Mouse (Mus musculus) forebrain, postnatal 0 days (tissue): ENCODE measurements around the gene Slc25a39. TPM values are rescaled to one million over a fixed set of nuclear protein-coding genes. Genes with fewer than 3 reads are reported as not detected.

Experiments used
- ATAC-seq: fragments of 200-750 bp; cut with Nextera tagmentation; 2 replicates; pipeline ENCODE4 v1.8.0; 2017; ENCODE audit warnings: mild to moderate bottlenecking, moderate library complexity
- DNase-seq: peaks from one replicate; pipeline ENCODE4 v3.0.0-alpha.2; 2015
- H3K27ac ChIP-seq: fragments of 300-500 bp; sonication (generic); 2 replicates; pipeline ENCODE4 v1.5.1; 2014; ENCODE audit warnings: low read depth, mild to moderate bottlenecking, antibody characterized with exemption, low read length, moderate library complexity, mixed read lengths
- H3K27me3 ChIP-seq: fragments of 300-500 bp; sonication (generic); 2 replicates; pipeline ENCODE4 v1.6.1; 2014; ENCODE audit warnings: mild to moderate bottlenecking, low read length, mixed read lengths; ENCODE audit not compliant: insufficient read depth
- H3K36me3 ChIP-seq: fragments of 300-500 bp; sonication (generic); 2 replicates; pipeline ENCODE4 v1.6.1; 2014; ENCODE audit warnings: mild to moderate bottlenecking, moderate library complexity; ENCODE audit not compliant: insufficient read depth
- H3K4me1 ChIP-seq: fragments of 300-500 bp; sonication (generic); 2 replicates; pipeline ENCODE4 v1.6.1; 2014; ENCODE audit warnings: antibody characterized with exemption; ENCODE audit not compliant: insufficient read depth
- H3K4me2 ChIP-seq: fragments of 300-500 bp; sonication (generic); 2 replicates; pipeline ENCODE4 v1.6.1; 2014; ENCODE audit warnings: low read depth, mild to moderate bottlenecking, moderate library complexity
- H3K4me3 ChIP-seq: fragments of 300-500 bp; sonication (generic); 2 replicates; pipeline ENCODE4 v1.5.1; 2014; ENCODE audit warnings: low read depth, low read length, mixed read lengths
- H3K9ac ChIP-seq: fragments of 300-500 bp; sonication (generic); 2 replicates; pipeline ENCODE4 v1.6.1; 2014; ENCODE audit warnings: mild to moderate bottlenecking
- H3K9me3 ChIP-seq: fragments of 300-500 bp; sonication (generic); 2 replicates; pipeline ENCODE4 v1.6.1; 2016; ENCODE audit warnings: low read length
- CTCF ChIP-seq: sonication (generic); IDR thresholded peaks from 2 replicates; pipeline ENCODE4 v1.5.1; 2016; ENCODE audit warnings: antibody characterized with exemption, control low read depth, low read depth
- WGBS: fragments of 180-500 bp; shearing (Covaris S2); extraction: QIAGEN DNeasy Blood & Tissue Kit; methylation state at CpG from one replicate; pipeline ENCODE4 v1.1.7; 2014; 5-methylcytosine and 5-hydroxymethylcytosine counted together
- polyA plus RNA-seq: library from polyadenylated mRNA; unstranded; fragments of >200 nt; fragmentation: Nextera tagmentation; extraction: Ambion mirVana; gene quantifications from 2 replicates; pipeline ENCODE4 v1.2.1, GENCODE M21; 2015
- total RNA-seq: library from RNA; depleted of rRNA; stranded (reverse); fragments of >200 nt; gene quantifications from 2 replicates; pipeline ENCODE4 v1.2.3, GENCODE M21; 2014

The Slc25a39 gene
- total and polyA plus RNA-seq, 2 experiments from 2014 or later = 114 to 129 TPM

DNA sequence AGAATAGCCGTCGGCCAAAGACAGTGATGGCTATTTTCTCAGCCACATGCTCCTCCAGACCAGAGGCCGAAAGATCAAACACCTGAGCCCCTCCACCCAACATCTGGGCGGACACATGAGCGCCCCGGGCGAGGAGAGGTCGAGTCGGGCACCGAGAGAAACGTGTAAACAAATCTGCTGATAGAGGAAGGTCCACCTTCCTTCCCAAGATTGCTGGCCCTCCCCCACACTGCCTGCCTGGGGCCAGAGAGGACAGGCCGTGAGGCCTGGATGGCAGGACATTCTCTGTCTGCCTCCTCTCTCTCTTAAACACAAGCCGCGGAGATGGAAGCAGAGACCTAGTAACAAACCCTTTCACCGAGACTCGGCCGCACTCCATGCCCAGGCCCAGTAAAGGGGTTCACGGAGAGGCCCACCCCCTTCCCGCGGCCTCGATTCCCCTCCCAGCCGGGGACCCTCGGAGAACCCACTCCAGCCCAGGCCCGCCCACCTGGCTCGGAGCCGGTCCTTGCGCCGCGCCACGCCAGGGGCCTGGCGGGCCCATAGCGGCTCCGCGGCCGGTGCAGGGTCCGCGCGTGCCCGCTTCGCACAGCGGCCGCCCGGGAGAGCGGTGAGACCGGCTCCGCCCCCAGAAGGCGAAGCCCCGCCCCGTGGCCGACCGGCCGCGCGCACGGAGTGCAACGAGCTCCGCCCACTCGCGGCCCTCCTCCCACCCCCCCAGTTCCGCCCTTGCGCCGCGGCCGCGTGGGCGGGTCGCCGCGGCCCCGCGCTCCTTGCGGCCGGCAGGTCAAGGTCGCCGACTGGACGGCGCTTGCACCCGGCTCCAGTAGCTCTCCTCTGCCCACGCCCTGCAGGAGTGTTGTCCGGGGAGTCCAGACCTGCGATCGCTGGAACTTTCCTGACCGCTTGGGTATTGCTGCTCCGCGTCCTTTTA lies 579 bp downstream of the Slc25a39 start:
- Histone ChIP-seq H3K9me3 (no peaks in the 10 kb centered on the region), H3K27ac (peak overlapping the region; percentile 77), H3K4me1 (peaks cover 10% of the 10 kb centered on the region; the same call in 1 of the 2 replicates), H3K4me3 (peak overlapping the region; percentile 66), H3K36me3 (peaks cover 18% of the 10 kb centered on the region), H3K9ac (peak overlapping the region; percentile 76), H3K27me3 (no peaks in the 10 kb centered on the region), H3K4me2 (peak overlapping the region; percentile 97)
- 6% methylated on average over 74 of the region's 85 CpGs for WGBS
- DNase-seq (peak; percentile 89), ATAC-seq (peak; percentile 57)
- TF ChIP-seq CTCF = no peak

DNA sequence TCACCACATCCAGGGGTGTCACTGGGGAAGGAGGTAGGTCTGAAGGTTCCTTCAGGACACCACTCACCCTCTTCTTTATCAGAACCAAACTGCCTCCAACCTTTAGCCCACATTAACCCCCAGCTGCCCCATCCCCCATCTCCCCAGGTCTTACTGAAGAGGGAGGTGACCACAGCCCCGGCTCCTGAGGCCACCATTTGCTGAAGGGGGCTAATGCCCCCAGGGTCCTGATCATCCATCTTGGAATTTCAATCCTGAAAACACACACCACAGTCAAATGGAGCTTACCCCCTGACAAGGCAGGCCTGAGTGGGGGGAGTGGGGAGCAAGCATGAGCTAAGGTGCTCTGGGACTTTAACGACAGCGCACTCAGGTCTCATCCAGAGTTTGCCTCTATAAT lies 1.3 kb downstream of the Slc25a39 start:
- Histone ChIP-seq H3K9me3 (no peaks in the 10 kb centered on the region), H3K4me3 (peak overlapping the region; percentile 66), H3K9ac (peak overlapping the region; percentile 76), H3K4me1 (peaks cover 10% of the 10 kb centered on the region; the same call in 1 of the 2 replicates), H3K27ac (no peak overlapping the region), H3K27me3 (no peaks in the 10 kb centered on the region), H3K4me2 (peak overlapping the region; percentile 97), H3K36me3 (peaks cover 26% of the 10 kb centered on the region)
- TF ChIP-seq CTCF = no peak
- no peak for DNase-seq
- 12% methylated on average over 3 of the region's 3 CpGs for whole genome bisulfite sequencing
- ATAC-seq = no peak

DNA sequence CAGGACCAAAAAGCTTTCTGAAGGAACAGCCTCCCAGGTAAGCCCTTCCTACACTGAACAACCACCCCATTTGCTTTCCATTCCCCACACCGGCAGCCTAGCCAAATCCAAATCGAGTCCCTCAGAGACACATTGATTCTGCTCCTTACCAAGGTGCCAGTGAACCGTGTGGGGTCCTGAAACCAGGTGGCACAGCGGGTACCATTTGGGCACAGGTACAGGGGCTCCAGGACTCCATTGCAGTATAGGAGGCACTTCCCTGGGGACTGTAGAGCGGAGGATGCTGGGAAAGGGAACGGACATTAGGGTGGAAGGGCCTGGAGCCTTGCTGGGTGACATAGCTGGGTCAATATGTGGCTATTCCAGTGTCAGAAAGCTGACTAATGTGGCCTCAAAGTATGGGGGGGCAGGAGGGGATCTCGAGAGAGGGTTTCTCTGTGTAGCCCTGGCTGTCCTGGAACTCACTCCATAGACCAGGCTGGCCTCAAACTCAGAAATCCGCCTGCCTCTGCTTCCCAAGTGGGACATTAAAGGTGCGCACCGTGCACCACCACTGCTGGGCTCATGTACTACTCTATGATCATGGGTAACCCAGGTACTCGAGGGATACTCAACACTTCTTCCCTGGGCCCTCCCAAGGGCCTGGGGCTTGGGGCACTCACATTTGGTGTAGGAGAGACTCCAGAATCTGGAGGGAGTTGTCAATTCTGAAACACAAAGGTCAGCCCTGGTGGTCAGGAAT lies 2.0 kb downstream of the Slc25a39 start:
- Histone ChIP-seq H3K27ac (no peak overlapping the region), H3K9ac (peak overlapping the region; percentile 76; the same call in 1 of the 2 replicates), H3K4me1 (peaks cover 10% of the 10 kb centered on the region; the same call in 1 of the 2 replicates), H3K27me3 (no peaks in the 10 kb centered on the region), H3K9me3 (no peaks in the 10 kb centered on the region), H3K4me2 (peak overlapping the region; percentile 97; the same call in 1 of the 2 replicates), H3K4me3 (no peak overlapping the region; the same call in 1 of the 2 replicates), H3K36me3 (peaks cover 33% of the 10 kb centered on the region)
- 86% methylated on average over 11 of the region's 11 CpGs for WGBS
- no peak for DNase-seq
- TF ChIP-seq CTCF = no peak
- ATAC-seq = no peak

GRCm38 (mm10) chr11:102404161-102405010 lies 3.4 kb downstream of the Slc25a39 start:
- DNase-seq (no peak), ATAC-seq (no peak)
- Histone ChIP-seq H3K27ac (no peak overlapping the region), H3K9me3 (no peaks in the 10 kb centered on the region), H3K9ac (no peak overlapping the region), H3K27me3 (no peaks in the 10 kb centered on the region), H3K4me1 (peaks cover 10% of the 10 kb centered on the region; the same call in 1 of the 2 replicates), H3K4me2 (no peak overlapping the region), H3K36me3 (peaks cover 44% of the 10 kb centered on the region), H3K4me3 (no peak overlapping the region)
- WGBS = 85% methylated on average over 18 of the region's 18 CpGs
- no peak for TF ChIP-seq CTCF

DNA sequence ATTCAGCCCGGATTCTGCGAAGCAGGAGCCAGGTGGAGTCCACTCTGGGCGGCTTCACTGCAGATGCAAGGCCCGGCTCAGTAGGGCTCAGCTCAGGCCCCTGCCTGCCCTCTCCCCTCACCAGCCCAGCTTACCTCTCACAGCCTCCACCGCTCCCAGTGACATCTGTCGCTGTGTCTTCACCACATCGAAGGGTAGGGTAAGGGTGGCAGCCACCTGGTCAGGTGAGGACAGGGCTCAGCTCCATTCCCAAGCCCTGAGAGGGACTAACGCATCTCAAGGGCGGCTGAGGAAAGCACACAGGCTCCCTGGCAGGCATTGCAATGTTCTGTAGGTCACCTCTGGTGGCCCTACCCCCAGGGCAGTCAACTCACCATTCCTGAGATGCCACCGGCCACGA lies 4.1 kb downstream of the Slc25a39 start:
- H3K27ac ChIP-seq = no peak overlapping the region
- no peak overlapping the region for H3K4me2 ChIP-seq
- TF ChIP-seq CTCF = no peak
- 95% methylated on average over 11 of the region's 11 CpGs for WGBS
- peaks cover 51% of the 10 kb centered on the region for H3K36me3 ChIP-seq
- H3K9ac ChIP-seq = no peak overlapping the region
- peaks cover 10% of the 10 kb centered on the region; the same call in 1 of the 2 replicates for H3K4me1 ChIP-seq
- H3K27me3 ChIP-seq = no peaks in the 10 kb centered on the region
- H3K9me3 ChIP-seq = no peaks in the 10 kb centered on the region
- no peak for ATAC-seq
- H3K4me3 ChIP-seq = no peak overlapping the region
- DNase-seq = no peak

- H3K36me3 ChIP-seq = peaks cover 57% of the 10 kb centered on the region
- H3K9me3 ChIP-seq = no peaks in the 10 kb centered on the region
- ATAC-seq (no peak), DNase-seq (no peak)
- no peak overlapping the region for H3K9ac ChIP-seq
- peaks cover 12% of the 10 kb centered on the region; the same call in 1 of the 2 replicates for H3K4me1 ChIP-seq
- H3K4me2 ChIP-seq = no peak overlapping the region
- 61% methylated on average over 12 of the region's 12 CpGs for WGBS
- H3K27me3 ChIP-seq = no peaks in the 10 kb centered on the region
- no peak for TF ChIP-seq CTCF
- H3K4me3 ChIP-seq = no peak overlapping the region
- H3K27ac ChIP-seq = no peak overlapping the region
Observed at GRCm38 (mm10) chr11:102401898-102402500, 5.7 kb downstream of the Slc25a39 start.
